Mouse (Mus musculus): ENCODE measurements around the gene Rnf144b. TPM values are rescaled to one million over a fixed set of nuclear protein-coding genes. Genes with fewer than 3 reads are reported as not detected.

Rnf144b gene
- polyA plus RNA-seq, 1 experiment: 8.3 TPM

- Histone ChIP-seq H3K27ac (ENCODE audit: control insufficient read depth, insufficient read depth, low read depth, low read length, poor library complexity) (no peak overlapping the region), H3K4me1 (ENCODE audit: control insufficient read depth, insufficient read depth, low read length) (peaks cover 3% of the 10 kb centered on the region), H3K4me3 (replicated peaks; ENCODE audit: control insufficient read depth, low read depth, low read length) (no peak overlapping the region)
- WGBS: 79% methylated on average over 1 of the region's 1 CpGs
- TF ChIP-seq POLR2A (IDR thresholded peaks at IDR 0.05; ENCODE audit: borderline replicate concordance, control insufficient read depth, low read depth, low read length): no peak
- no peak for TF ChIP-seq CTCF (IDR thresholded peaks at IDR 0.05; ENCODE audit: control insufficient read depth, insufficient read depth, low read length)
These were observed 128.2 kb downstream of the Rnf144b start for GRCm38 (mm10) chr13:47250615-47251014.

- WGBS: 55% methylated on average over 2 of the region's 2 CpGs
- no peak overlapping the region for H3K27ac ChIP-seq (ENCODE audit: control insufficient read depth, insufficient read depth, low read depth, low read length, poor library complexity)
- TF ChIP-seq CTCF (IDR thresholded peaks at IDR 0.05; ENCODE audit: control insufficient read depth, insufficient read depth, low read length) (no peak), POLR2A (IDR thresholded peaks at IDR 0.05; ENCODE audit: borderline replicate concordance, control insufficient read depth, low read depth, low read length) (no peak)
- no peak overlapping the region for H3K4me3 ChIP-seq (replicated peaks; ENCODE audit: control insufficient read depth, low read depth, low read length)
- H3K4me1 ChIP-seq (ENCODE audit: control insufficient read depth, insufficient read depth, low read length): peaks cover 3% of the 10 kb centered on the region
These were observed 128.8 kb downstream of the Rnf144b start for GRCm38 (mm10) chr13:47251114-47251764.

GRCm38 (mm10) chr13:47253711-47254110 is 131.3 kb downstream of the Rnf144b start:
- Histone ChIP-seq H3K27ac (ENCODE audit: control insufficient read depth, insufficient read depth, low read depth, low read length, poor library complexity) (no peak overlapping the region), H3K4me3 (replicated peaks; ENCODE audit: control insufficient read depth, low read depth, low read length) (no peak overlapping the region), H3K4me1 (ENCODE audit: control insufficient read depth, insufficient read depth, low read length) (peaks cover 3% of the 10 kb centered on the region)
- TF ChIP-seq CTCF (IDR thresholded peaks at IDR 0.05; ENCODE audit: control insufficient read depth, insufficient read depth, low read length): no peak
- TF ChIP-seq POLR2A (IDR thresholded peaks at IDR 0.05; ENCODE audit: borderline replicate concordance, control insufficient read depth, low read depth, low read length): no peak
- 77% methylated on average over 5 of the region's 5 CpGs for WGBS

- H3K4me3 ChIP-seq (replicated peaks; ENCODE audit: control insufficient read depth, low read depth, low read length): no peak overlapping the region
- no peak overlapping the region for H3K27ac ChIP-seq (ENCODE audit: control insufficient read depth, insufficient read depth, low read depth, low read length, poor library complexity)
- TF ChIP-seq POLR2A (IDR thresholded peaks at IDR 0.05; ENCODE audit: borderline replicate concordance, control insufficient read depth, low read depth, low read length) (no peak), CTCF (IDR thresholded peaks at IDR 0.05; ENCODE audit: control insufficient read depth, insufficient read depth, low read length) (no peak)
- H3K4me1 ChIP-seq (ENCODE audit: control insufficient read depth, insufficient read depth, low read length): no peaks in the 10 kb centered on the region; the same call in 1 of the 2 replicates
- WGBS: 19% methylated on average over 4 of the region's 4 CpGs
These were observed 136.8 kb downstream of the Rnf144b start for GRCm38 (mm10) chr13:47259297-47259696.

GRCm38 (mm10) chr13:47261961-47262360 is 139.5 kb downstream of the Rnf144b start:
- WGBS: 26% methylated on average over 2 of the region's 2 CpGs
- H3K27ac ChIP-seq (ENCODE audit: control insufficient read depth, insufficient read depth, low read depth, low read length, poor library complexity): no peak overlapping the region
- TF ChIP-seq POLR2A (IDR thresholded peaks at IDR 0.05; ENCODE audit: borderline replicate concordance, control insufficient read depth, low read depth, low read length) (no peak), CTCF (IDR thresholded peaks at IDR 0.05; ENCODE audit: control insufficient read depth, insufficient read depth, low read length) (no peak)
- H3K4me1 ChIP-seq (ENCODE audit: control insufficient read depth, insufficient read depth, low read length): no peaks in the 10 kb centered on the region; the same call in 1 of the 2 replicates
- H3K4me3 ChIP-seq (replicated peaks; ENCODE audit: control insufficient read depth, low read depth, low read length): no peak overlapping the region

- 87% methylated on average over 8 of the region's 8 CpGs for WGBS
- no peak for TF ChIP-seq CTCF (IDR thresholded peaks at IDR 0.05; ENCODE audit: control insufficient read depth, insufficient read depth, low read length)
- no peak for TF ChIP-seq POLR2A (IDR thresholded peaks at IDR 0.05; ENCODE audit: borderline replicate concordance, control insufficient read depth, low read depth, low read length)
- no peak overlapping the region for H3K27ac ChIP-seq (ENCODE audit: control insufficient read depth, insufficient read depth, low read depth, low read length, poor library complexity)
These were observed 141.9 kb downstream of the Rnf144b start for GRCm38 (mm10) chr13:47264382-47264781.

GRCm38 (mm10) chr13:47266411-47266810 is 144.0 kb downstream of the Rnf144b start:
- H3K4me1 ChIP-seq (ENCODE audit: control insufficient read depth, insufficient read depth, low read length): no peaks in the 10 kb centered on the region
- no peak overlapping the region for H3K4me3 ChIP-seq (replicated peaks; ENCODE audit: control insufficient read depth, low read depth, low read length)
- 85% methylated on average over 7 of the region's 7 CpGs for WGBS
- no peak overlapping the region for H3K27ac ChIP-seq (ENCODE audit: control insufficient read depth, insufficient read depth, low read depth, low read length, poor library complexity)
- TF ChIP-seq CTCF (IDR thresholded peaks at IDR 0.05; ENCODE audit: control insufficient read depth, insufficient read depth, low read length): no peak
- no peak for TF ChIP-seq POLR2A (IDR thresholded peaks at IDR 0.05; ENCODE audit: borderline replicate concordance, control insufficient read depth, low read depth, low read length)

More at GRCm38 (mm10) chr13:47264382-47264781, 141.9 kb downstream of the Rnf144b start:
- Histone ChIP-seq H3K4me3 (replicated peaks; ENCODE audit: control insufficient read depth, low read depth, low read length) (no peak overlapping the region), H3K4me1 (ENCODE audit: control insufficient read depth, insufficient read depth, low read length) (no peaks in the 10 kb centered on the region; the same call in 1 of the 2 replicates)

GRCm38 (mm10) chr13:47268227-47268626 is 145.8 kb downstream of the Rnf144b start:
- Histone ChIP-seq H3K4me1 (ENCODE audit: control insufficient read depth, insufficient read depth, low read length) (no peaks in the 10 kb centered on the region), H3K27ac (ENCODE audit: control insufficient read depth, insufficient read depth, low read depth, low read length, poor library complexity) (no peak overlapping the region), H3K4me3 (replicated peaks; ENCODE audit: control insufficient read depth, low read depth, low read length) (no peak overlapping the region)
- TF ChIP-seq CTCF (IDR thresholded peaks at IDR 0.05; ENCODE audit: control insufficient read depth, insufficient read depth, low read length) (no peak), POLR2A (IDR thresholded peaks at IDR 0.05; ENCODE audit: borderline replicate concordance, control insufficient read depth, low read depth, low read length) (no peak)
- 87% methylated on average over 3 of the region's 3 CpGs for WGBS

All from bone marrow, adult 2 months (tissue).